Mouse (Mus musculus) heart, embryonic 13.5 days (tissue): Measurements from ENCODE around the gene Pik3c2a. TPM values are rescaled to one million over a fixed set of nuclear protein-coding genes. Genes with fewer than 3 reads are reported as not detected.
"Not testable (repeated sequence)": the region's sequence is repeated elsewhere in the genome, so short reads cannot be mapped to it uniquely, and the experiment has no call there.

Experiments used
- ATAC-seq: fragments of 200-750 bp; cut with Nextera tagmentation; 2 replicates; pipeline ENCODE4 v1.8.0; 2017; ENCODE audit warnings: moderate TSS enrichment; ENCODE audit not compliant: insufficient number of reproducible peaks, low FRiP score, low TSS enrichment; ENCODE audit errors: extremely low read depth
- H3K27ac ChIP-seq: fragments of 300-500 bp; sonication (generic); replicated peaks from 2 replicates; pipeline ENCODE4 v1.5.1; 2015; ENCODE audit warnings: moderate library complexity, mild to moderate bottlenecking, inconsistent platforms
- H3K27me3 ChIP-seq: fragments of 300-500 bp; sonication (generic); replicated peaks from 2 replicates; pipeline ENCODE4 v1.6.1; 2015; ENCODE audit warnings: mild to moderate bottlenecking, inconsistent platforms
- H3K36me3 ChIP-seq: fragments of 300-500 bp; sonication (generic); 2 replicates; pipeline ENCODE4 v1.6.1; 2015; ENCODE audit warnings: mild to moderate bottlenecking, inconsistent platforms
- H3K4me1 ChIP-seq: fragments of 300-500 bp; sonication (generic); 2 replicates; pipeline ENCODE4 v1.6.1; 2015; ENCODE audit warnings: inconsistent platforms
- H3K4me2 ChIP-seq: fragments of 300-500 bp; sonication (generic); 2 replicates; pipeline ENCODE4 v1.6.1; 2015; ENCODE audit warnings: inconsistent platforms, mild to moderate bottlenecking, moderate library complexity
- H3K4me3 ChIP-seq: fragments of 300-500 bp; sonication (generic); 2 replicates; pipeline ENCODE4 v1.5.1; 2015; ENCODE audit warnings: moderate library complexity, mild to moderate bottlenecking, inconsistent platforms
- H3K9ac ChIP-seq: fragments of 300-500 bp; sonication (generic); 2 replicates; pipeline ENCODE4 v1.6.1; 2015; ENCODE audit warnings: inconsistent platforms, mild to moderate bottlenecking, moderate library complexity
- H3K9me3 ChIP-seq: fragments of 300-500 bp; sonication (generic); 2 replicates; pipeline ENCODE4 v1.6.1; 2016; ENCODE audit warnings: inconsistent platforms
- WGBS: fragments of 180-500 bp; shearing (Covaris S2); methylation state at CpG from one replicate; pipeline ENCODE4 v1.1.7; 2015; ENCODE audit warnings: mixed read lengths; 5-methylcytosine and 5-hydroxymethylcytosine counted together
- polyA plus RNA-seq: library from polyadenylated mRNA; unstranded; fragments of >200 nt; fragmentation: Nextera tagmentation; extraction: Ambion mirVana; gene quantifications from 2 replicates; pipeline ENCODE4 v1.2.1, GENCODE M21; 2015

The Pik3c2a gene
- polyA plus RNA-seq, 1 experiment from 2014 or later: 14.1 TPM

DNA sequence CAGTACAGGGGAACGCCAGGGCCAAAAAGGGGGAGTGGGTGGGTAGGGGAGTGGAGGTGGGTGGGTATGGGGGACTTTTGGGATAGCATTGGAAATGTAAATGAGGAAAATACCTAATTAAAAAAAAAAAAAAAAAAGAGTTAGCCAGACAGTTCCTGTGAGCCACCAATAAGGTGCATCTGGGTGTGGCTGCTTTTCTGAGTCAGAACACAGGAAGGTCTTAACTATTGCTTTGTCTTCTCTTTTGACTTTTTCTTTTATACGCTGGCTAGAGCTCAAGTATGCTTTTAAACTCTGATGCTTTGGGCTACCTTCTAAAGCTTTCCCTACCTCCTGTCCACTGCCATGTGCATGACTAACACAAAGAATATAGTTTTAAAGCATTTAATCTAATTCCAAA, 55.9 kb downstream of the Pik3c2a start:
- H3K27me3 ChIP-seq, ATAC-seq, H3K9me3 ChIP-seq, H3K4me3 ChIP-seq, H3K27ac ChIP-seq, H3K9ac ChIP-seq, H3K4me2 ChIP-seq, H3K4me1 ChIP-seq: not testable (repeated sequence)
- peaks cover 44% of the 10 kb centered on the region for H3K36me3 ChIP-seq
- 90% methylated on average over 2 of the region's 2 CpGs for whole genome bisulfite sequencing

DNA sequence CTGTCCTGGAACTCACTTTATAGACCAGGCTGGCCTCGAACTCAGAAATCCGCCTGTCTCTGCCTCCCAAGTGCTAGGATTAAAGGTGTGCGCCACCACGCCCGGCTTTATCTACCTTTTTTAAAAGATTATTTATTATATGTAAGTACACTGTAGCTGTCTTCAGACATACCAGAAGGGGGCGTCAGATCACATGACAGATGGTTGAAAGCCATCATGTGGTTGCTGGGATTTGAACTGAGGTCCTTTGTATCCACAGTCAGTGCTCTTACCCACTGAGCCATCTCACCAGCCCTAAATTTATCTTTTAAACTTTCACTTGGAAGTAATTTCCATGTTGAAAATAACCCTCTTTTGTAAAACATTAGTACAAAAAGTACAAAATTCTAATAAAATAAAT, 64.1 kb downstream of the Pik3c2a start:
- not testable (repeated sequence) for H3K4me2 ChIP-seq, H3K9ac ChIP-seq, H3K4me1 ChIP-seq, ATAC-seq, H3K27ac ChIP-seq, H3K27me3 ChIP-seq, H3K9me3 ChIP-seq, H3K4me3 ChIP-seq
- peaks cover 57% of the 10 kb centered on the region for H3K36me3 ChIP-seq
- 91% methylated on average over 6 of the region's 6 CpGs for WGBS

DNA sequence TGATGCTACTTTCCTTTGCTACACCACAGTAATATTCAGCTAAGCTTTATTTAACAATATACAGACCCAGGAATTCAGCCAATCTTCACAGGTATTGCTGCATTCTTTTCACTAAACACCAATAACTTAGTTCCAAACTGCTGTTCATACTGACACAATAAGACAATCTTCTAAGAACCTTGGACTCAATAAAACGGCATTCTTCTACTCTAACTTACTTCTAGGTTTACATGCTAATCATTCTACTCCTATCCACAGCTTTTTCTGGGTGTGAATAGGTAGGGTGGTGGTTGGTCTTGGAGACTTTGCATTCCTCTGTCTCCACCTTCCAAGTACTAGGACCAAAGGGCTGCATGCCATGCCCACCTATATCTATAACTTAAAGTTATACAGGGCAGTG, 69.0 kb downstream of the Pik3c2a start:
- H3K27me3 ChIP-seq: no peaks in the 10 kb centered on the region
- no peak overlapping the region for H3K27ac ChIP-seq
- ATAC-seq: no peak
- H3K4me3 ChIP-seq: no peak overlapping the region
- 86% methylated on average over 1 of the region's 1 CpGs for WGBS
- no peak overlapping the region for H3K9ac ChIP-seq
- 0 out of 2 replicates have a peak, but pooled peaks cover 5% of the 10 kb centered on the region for H3K4me1 ChIP-seq
- H3K9me3 ChIP-seq: no peaks in the 10 kb centered on the region
- no peak overlapping the region for H3K4me2 ChIP-seq
- peaks cover 55% of the 10 kb centered on the region for H3K36me3 ChIP-seq

DNA sequence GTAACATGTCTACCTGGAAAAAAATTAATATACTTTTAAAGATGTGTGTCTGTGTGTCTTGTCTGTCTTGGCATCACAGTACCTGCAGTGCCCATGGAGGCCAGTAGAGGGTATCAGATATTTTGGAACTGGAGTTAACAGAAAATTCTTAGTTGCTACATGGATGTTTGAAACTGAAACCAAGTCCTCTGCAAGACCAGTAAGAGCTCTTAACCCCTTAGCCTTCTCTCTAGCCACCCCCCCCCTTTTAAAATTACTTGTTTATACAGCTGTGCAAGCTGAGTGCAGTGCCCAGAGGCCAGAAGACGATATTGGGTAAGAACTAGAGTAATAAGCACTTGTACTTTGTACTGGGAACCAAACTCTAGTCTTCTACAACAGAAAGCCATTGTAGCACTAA, 107.0 kb downstream of the Pik3c2a start:
- H3K4me2 ChIP-seq: no peak overlapping the region
- H3K27ac ChIP-seq: no peak overlapping the region
- peaks cover 48% of the 10 kb centered on the region for H3K36me3 ChIP-seq
- no peak overlapping the region for H3K4me3 ChIP-seq
- H3K27me3 ChIP-seq: no peaks in the 10 kb centered on the region
- 86% methylated on average over 1 of the region's 1 CpGs for WGBS
- peaks cover 32% of the 10 kb centered on the region for H3K4me1 ChIP-seq
- H3K9me3 ChIP-seq: no peaks in the 10 kb centered on the region
- H3K9ac ChIP-seq: no peak overlapping the region
- ATAC-seq: no peak

DNA sequence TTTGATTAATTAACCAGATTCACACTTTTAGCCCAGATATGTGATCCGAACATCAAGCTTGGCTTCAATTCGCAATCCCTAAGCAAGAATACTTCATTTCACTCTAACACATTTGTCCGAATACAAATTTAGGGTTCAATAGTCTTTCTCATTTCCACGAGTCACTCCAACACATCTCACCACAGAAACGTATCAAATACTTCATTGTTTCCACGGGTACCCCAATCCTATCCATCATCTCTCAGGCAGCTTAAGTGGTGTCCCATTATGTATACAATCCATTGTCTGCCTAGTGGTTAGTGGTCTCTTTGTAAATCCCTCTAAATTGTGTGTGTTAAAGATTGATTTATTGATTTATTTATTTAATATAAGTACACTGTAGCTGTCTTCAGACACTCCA, 108.1 kb downstream of the Pik3c2a start:
- Histone ChIP-seq H3K9ac (no peak overlapping the region), H3K4me2 (peak overlapping the region; percentile 91), H3K4me3 (peak overlapping the region; percentile 75), H3K4me1 (peaks cover 32% of the 10 kb centered on the region), H3K36me3 (peaks cover 48% of the 10 kb centered on the region), H3K27ac (no peak overlapping the region), H3K27me3 (no peaks in the 10 kb centered on the region), H3K9me3 (no peaks in the 10 kb centered on the region)
- 83% methylated on average over 6 of the region's 6 CpGs for WGBS
- ATAC-seq: no peak

DNA sequence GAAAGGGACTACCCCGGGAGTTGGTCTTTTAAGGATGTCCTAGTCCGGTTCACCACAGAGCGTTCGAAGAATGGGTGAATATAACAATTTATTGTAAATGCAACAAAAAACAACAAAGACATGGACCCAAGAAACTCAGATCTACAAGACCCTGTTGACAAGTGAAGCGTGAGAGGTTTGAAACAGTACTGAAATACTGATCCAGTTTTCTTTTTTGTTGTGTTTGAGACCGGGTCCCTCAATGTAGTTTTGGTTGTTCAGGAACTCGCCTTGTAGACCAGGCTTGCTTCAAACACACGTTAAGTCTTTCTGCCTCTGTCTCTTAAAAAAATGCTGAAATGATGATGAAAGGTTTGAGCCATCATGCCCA, 108.6 kb downstream of the Pik3c2a start:
- peak overlapping the region; percentile 95 for H3K9ac ChIP-seq
- WGBS: 14% methylated on average over 8 of the region's 8 CpGs
- peak overlapping the region; percentile 83 for H3K27ac ChIP-seq
- peak overlapping the region; percentile 91 for H3K4me2 ChIP-seq
- no peak for ATAC-seq
- H3K27me3 ChIP-seq: no peaks in the 10 kb centered on the region
- no peaks in the 10 kb centered on the region for H3K9me3 ChIP-seq
- peaks cover 32% of the 10 kb centered on the region for H3K4me1 ChIP-seq
- peaks cover 48% of the 10 kb centered on the region for H3K36me3 ChIP-seq
- H3K4me3 ChIP-seq: peak overlapping the region; percentile 75

DNA sequence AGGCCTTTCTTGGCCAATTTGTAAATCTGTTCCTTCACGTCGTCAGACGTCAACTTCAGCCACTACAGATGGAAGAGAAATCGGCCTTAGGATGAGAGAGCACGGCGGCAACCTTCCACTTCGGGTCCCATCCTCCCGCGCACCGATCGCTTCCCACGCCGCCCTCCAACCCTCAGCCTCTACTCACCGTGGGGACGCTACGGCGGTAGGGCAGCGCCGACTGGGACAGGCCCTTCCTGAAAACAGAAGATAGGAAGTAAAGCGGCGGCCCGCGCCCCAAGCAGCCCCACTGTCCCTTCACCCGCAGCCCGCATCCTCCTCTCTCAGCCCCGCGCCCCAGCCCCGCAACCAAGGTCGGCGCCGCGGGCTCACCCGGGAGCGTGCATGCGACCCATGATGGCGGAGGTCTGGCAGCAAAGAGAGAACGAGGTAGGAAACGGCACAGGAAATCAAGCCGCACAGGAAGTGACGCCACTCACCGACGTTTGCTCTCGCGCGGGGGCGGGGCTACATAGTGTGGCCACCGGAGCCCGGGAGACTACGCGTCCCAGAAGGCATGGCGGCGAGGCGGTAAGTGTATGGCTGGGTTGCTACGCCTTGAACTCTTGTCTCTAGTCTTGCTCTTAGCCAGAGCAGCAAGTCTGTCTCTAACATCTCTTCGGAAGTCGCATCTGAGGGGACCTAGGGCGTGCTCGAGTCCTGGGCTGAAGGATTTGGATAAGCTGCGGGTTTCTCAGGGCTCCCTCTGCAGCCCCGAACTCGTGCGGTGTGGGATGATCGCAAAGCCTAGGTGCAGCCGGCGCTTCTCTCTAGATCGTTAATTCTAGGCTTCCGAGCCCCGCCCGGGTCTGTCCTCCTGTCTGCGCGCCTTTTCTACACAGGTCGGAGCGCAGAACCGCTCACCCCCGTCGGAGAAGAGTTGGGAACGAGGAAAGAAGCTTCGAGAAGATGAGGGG, 109.3 kb downstream of the Pik3c2a start, which contains the start of gene Rps13:
Rps13 (minus strand) TSS at position 483 of the 956 bp plus-strand sequence.
- H3K4me2 ChIP-seq: peak within 1 kb of the TSS; percentile 91
- H3K27me3 ChIP-seq: no peaks in the 10 kb centered on the region
- H3K9me3 ChIP-seq: no peaks in the 10 kb centered on the region
- WGBS: under 1% methylated on average over 77 of the region's 78 CpGs
- H3K36me3 ChIP-seq: peaks cover 49% of the 10 kb centered on the region
- peak; percentile 95 for ATAC-seq
- H3K9ac ChIP-seq: peak within 1 kb of the TSS; percentile 95
- H3K4me3 ChIP-seq: peak within 1 kb of the TSS; percentile 75
- peak within 1 kb of the TSS; percentile 83 for H3K27ac ChIP-seq
- peaks cover 32% of the 10 kb centered on the region for H3K4me1 ChIP-seq

DNA sequence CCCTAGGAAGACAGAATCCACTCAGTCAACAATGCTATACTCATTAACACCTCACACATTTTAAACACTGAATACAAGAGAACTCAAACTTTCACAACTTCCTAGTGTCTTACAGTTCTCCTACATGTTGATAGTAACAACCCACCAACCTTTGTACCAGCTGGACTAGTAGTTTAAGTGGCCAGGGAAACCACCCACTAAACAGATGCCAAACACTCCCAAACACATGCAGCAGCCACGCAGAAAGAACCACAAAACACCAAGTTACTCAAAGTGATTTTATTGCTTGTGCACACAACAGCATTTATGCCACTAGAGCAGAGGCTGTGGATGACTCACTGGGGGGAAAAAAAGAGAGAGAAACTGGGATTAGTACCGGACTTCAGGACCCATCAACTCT, 112.0 kb downstream of the Pik3c2a start:
- Histone ChIP-seq H3K4me3 (no peak overlapping the region), H3K9ac (no peak overlapping the region), H3K4me1 (peaks cover 30% of the 10 kb centered on the region), H3K27ac (no peak overlapping the region), H3K36me3 (peaks cover 56% of the 10 kb centered on the region), H3K27me3 (no peaks in the 10 kb centered on the region), H3K4me2 (no peak overlapping the region), H3K9me3 (no peaks in the 10 kb centered on the region)
- no peak for ATAC-seq
- WGBS: 94% methylated on average over 2 of the region's 2 CpGs

DNA sequence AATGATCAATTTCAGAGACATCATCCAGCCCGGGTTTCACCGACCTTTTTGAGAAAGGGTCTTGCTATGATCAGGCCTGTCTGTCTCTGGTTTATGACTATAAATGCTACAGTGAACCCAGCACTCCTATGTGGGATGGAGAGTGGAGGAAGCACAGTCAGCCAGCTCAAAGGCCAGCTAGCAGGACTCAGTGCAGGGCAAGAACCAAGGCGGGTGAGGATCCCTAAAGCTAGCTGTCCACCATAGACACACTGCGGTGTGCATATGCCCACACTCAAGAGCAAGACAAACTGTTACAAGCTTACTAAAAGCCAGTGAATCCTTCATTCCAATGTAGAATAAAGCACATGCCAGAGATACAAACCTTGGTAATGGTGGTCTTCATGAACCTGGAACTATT, 113.4 kb downstream of the Pik3c2a start:
- no peak for ATAC-seq
- 84% methylated on average over 4 of the region's 4 CpGs for WGBS
- H3K4me3 ChIP-seq: no peak overlapping the region
- no peak overlapping the region for H3K9ac ChIP-seq
- H3K27me3 ChIP-seq: no peaks in the 10 kb centered on the region
- H3K27ac ChIP-seq: no peak overlapping the region
- H3K4me2 ChIP-seq: no peak overlapping the region
- H3K9me3 ChIP-seq: no peaks in the 10 kb centered on the region
- H3K36me3 ChIP-seq: peaks cover 56% of the 10 kb centered on the region
- peaks cover 25% of the 10 kb centered on the region for H3K4me1 ChIP-seq

DNA sequence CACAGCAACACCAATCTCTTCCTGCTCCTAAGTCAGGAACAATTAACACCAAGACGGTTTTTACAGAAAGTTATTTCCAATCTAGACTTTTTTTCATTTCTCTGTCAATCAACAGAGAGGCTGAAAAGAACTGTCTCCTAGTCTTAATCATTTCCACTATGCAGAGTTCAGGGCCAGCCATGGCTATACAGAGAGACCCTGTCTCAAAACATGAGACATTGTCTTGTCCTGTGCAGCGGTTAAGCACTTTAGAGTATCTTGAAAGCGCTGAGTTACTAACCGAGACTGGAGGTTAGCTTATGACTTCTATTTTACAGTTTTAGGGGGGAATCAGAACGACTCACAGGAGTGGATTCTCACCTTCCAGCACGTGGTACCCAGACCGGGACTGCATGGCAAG, 114.5 kb downstream of the Pik3c2a start:
- Histone ChIP-seq H3K27me3 (no peaks in the 10 kb centered on the region), H3K4me1 (peaks cover 20% of the 10 kb centered on the region), H3K9me3 (no peaks in the 10 kb centered on the region), H3K4me2 (no peak overlapping the region), H3K36me3 (peaks cover 56% of the 10 kb centered on the region), H3K9ac (no peak overlapping the region), H3K4me3 (no peak overlapping the region), H3K27ac (no peak overlapping the region)
- WGBS: 71% methylated on average over 7 of the region's 7 CpGs
- ATAC-seq: no peak

DNA sequence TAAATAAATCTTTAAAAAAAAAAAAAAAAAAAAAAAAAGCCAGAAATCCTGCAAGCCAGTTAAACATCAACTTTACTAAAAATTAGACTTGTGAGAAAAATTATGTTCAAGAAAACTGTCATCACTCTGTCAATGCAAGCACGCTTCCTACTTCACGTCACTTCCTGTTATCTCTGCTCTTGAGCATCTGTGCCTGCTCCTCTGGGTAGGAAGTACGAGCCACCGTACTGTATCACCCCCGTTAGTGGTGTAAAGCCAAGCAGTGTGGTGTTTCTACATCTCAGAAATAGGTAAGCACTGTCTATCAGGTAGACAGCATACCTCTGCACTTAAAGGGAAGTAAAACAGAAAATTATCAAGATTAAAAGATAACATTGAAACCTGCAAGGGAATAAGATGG, 115.3 kb downstream of the Pik3c2a start:
- no peak overlapping the region for H3K4me3 ChIP-seq
- no peaks in the 10 kb centered on the region for H3K27me3 ChIP-seq
- ATAC-seq: no peak
- peaks cover 54% of the 10 kb centered on the region for H3K36me3 ChIP-seq
- H3K4me2 ChIP-seq: no peak overlapping the region
- no peak overlapping the region for H3K27ac ChIP-seq
- peaks cover 18% of the 10 kb centered on the region for H3K4me1 ChIP-seq
- H3K9me3 ChIP-seq: no peaks in the 10 kb centered on the region
- H3K9ac ChIP-seq: no peak overlapping the region
- WGBS: 64% methylated on average over 5 of the region's 5 CpGs
